Mouse (Mus musculus): ENCODE results near the gene Irak2.

- TF ChIP-seq POLR2A (IDR thresholded peaks at IDR 0.05; ENCODE audit: low read depth, low read length) (no peak), CTCF (IDR thresholded peaks at IDR 0.05; ENCODE audit: extremely low read depth, insufficient read depth, insufficient read length, insufficient replicate concordance) (no peak)
Measured at GRCm38 (mm10) chr6:113597945-113598344, 40.3 kb upstream of the Irak2 start.

Data from spleen, adult 2 months (tissue).